Mouse (Mus musculus): Measurements from ENCODE around the gene Timp1.

DNA sequence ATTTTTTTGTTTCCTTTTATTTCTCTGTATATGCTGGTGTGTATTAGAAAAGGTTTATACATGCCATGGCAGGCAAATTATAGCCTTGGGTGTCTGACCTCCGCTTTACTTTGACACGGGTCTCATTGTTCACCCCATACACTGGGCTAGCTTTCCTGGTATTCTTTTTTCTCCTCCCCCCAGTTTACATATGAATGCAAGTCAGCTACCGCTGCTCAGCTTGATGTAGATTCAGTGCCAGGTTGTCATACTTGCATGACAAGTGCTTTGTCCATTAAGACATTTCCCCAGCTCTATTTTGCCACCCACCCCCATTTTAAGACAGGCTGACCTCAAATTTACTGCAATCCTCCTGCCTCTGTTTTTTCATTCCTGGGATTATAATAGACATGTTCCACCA lies 5.3 kb downstream of the Timp1 start:
- no peak for TF ChIP-seq GATA1 (IDR thresholded peaks at IDR 0.05; ENCODE audit: low read length)
- TF ChIP-seq TAL1 (IDR thresholded peaks at IDR 0.05; ENCODE audit: low read length): no peak

Data from erythroblast, embryonic 14.5 days (primary cell).